In the genomic region with DNA sequence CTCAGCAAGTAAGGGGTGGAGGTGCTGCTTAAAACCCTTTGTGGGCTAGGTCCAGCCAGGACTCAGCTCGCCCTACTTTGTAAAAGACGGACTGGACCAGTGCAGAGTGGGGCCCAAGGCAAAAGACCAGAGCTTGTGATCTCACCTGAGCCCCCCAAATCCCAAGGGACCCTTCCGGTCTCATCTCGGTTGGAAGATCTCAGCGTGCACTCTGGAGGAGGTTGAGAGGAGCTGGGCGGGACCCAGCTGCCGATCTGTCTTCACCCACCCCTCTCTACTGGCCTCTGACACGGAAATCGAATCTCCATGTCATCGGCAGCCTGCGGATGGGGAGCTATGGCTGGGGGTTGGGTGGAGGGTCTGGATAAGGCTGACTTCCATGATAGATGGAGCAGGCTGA, we compare ENCODE assay signal across 7 mouse cellular contexts. TPM values are rescaled to one million over a fixed set of nuclear protein-coding genes. Genes with fewer than 3 reads are reported as not detected.
DNase-seq lines count a peak whose midpoint lies in the region; ATAC-seq and TF ChIP-seq lines count a peak whose summit lies in the region.

No protein-coding gene starts in this region.

- no peak for TF ChIP-seq CTCF in liver, adult 2 months (IDR thresholded peaks at IDR 0.05; ENCODE audit: low read depth, low read length)

- no peaks in the 10 kb centered on the region for H3K36me3 ChIP-seq in liver, adult 2 months (ENCODE audit: control insufficient read depth, insufficient read depth, low read length)
- no peaks in the 10 kb centered on the region for H3K36me3 ChIP-seq in forebrain, embryonic 10.5 days (replicated peaks)
- H3K36me3 ChIP-seq in liver, embryonic 11.5 days (ENCODE audit: control insufficient read depth, insufficient read depth, low read length), result no peaks in the 10 kb centered on the region
- no peaks in the 10 kb centered on the region for H3K36me3 ChIP-seq in stomach, embryonic 15.5 days

- H3K4me1 ChIP-seq in liver, adult 2 months (ENCODE audit: control insufficient read depth, insufficient read depth, low read length), result no peaks in the 10 kb centered on the region
- H3K4me1 ChIP-seq in forebrain, embryonic 10.5 days, result peaks cover 42% of the 10 kb centered on the region
- H3K4me1 ChIP-seq in liver, embryonic 11.5 days (replicated peaks; ENCODE audit: control insufficient read depth, insufficient read depth, low read length), result peaks cover 7% of the 10 kb centered on the region; the same call in 1 of the 2 replicates
- peaks cover 19% of the 10 kb centered on the region for H3K4me1 ChIP-seq in stomach, embryonic 15.5 days

- H3K27ac ChIP-seq in liver, adult 2 months (replicated peaks; ENCODE audit: insufficient read depth, low read depth, low read length), result no peak overlapping the region
- peak overlapping the region; percentile 59; the same call in 1 of the 2 replicates for H3K27ac ChIP-seq in forebrain, embryonic 10.5 days
- no peak overlapping the region for H3K27ac ChIP-seq in liver, embryonic 11.5 days (ENCODE audit: low read depth, low read length)
- H3K27ac ChIP-seq in stomach, embryonic 15.5 days, result no peak overlapping the region

- peak overlapping the region; percentile 90 for H3K4me2 ChIP-seq in liver, embryonic 11.5 days
- H3K4me2 ChIP-seq in stomach, embryonic 15.5 days, result peak overlapping the region; percentile 99

- H3K9ac ChIP-seq in liver, adult 2 months (ENCODE audit: low read depth, low read length), result peak overlapping the region; percentile 8; the same call in 1 of the 2 replicates
- H3K9ac ChIP-seq in liver, embryonic 11.5 days (ENCODE audit: low read depth, low read length), result no peak overlapping the region
- no peak overlapping the region for H3K9ac ChIP-seq in stomach, embryonic 15.5 days

- H3K79me2 ChIP-seq in liver, adult 2 months (ENCODE audit: control insufficient read depth, insufficient read depth, low read length), result no peaks in the 10 kb centered on the region

- 30% methylated on average over 11 of the region's 11 CpGs for WGBS in liver, adult 2 months
- 20% methylated on average over 11 of the region's 11 CpGs for WGBS in forebrain, embryonic 10.5 days
- 8% methylated on average over 11 of the region's 11 CpGs for WGBS in liver, embryonic 11.5 days
- 16% methylated on average over 11 of the region's 11 CpGs for WGBS in stomach, embryonic 15.5 days

- TF ChIP-seq POLR2A in liver, adult 2 months (IDR thresholded peaks at IDR 0.05; ENCODE audit: extremely low read depth, insufficient read depth, low read length), result no peak

- intact Hi-C loops in left cerebral cortex, postnatal 14 days (cut with DNase I), result loop anchor here (10.0 kb wide), 1 partner anchor 432 kb away; no protein-coding TSS in a partner anchor

- H3K9me3 ChIP-seq in forebrain, embryonic 10.5 days, result no peaks in the 10 kb centered on the region
- H3K9me3 ChIP-seq in liver, embryonic 11.5 days (ENCODE audit: control insufficient read depth, low read length), result no peaks in the 10 kb centered on the region
- H3K9me3 ChIP-seq in stomach, embryonic 15.5 days, result no peaks in the 10 kb centered on the region

- ATAC-seq in liver, embryonic 11.5 days (replicated peaks; ENCODE audit: low FRiP score), result no peak
- ATAC-seq in stomach, embryonic 15.5 days (ENCODE audit: insufficient read depth, low FRiP score, low read depth), result no peak

- DNase-seq in liver, adult 2 months (ENCODE audit: extremely low read depth, low read depth, low spot score), result no peak
- no peak for DNase-seq in liver
- peak; percentile 19 for DNase-seq in forebrain, embryonic 10.5 days (ENCODE audit: extremely low spot score, low spot score)
- DNase-seq in liver, embryonic 11.5 days (ENCODE audit: low spot score), result no peak
- no peak for DNase-seq in left cerebral cortex, postnatal 14 days (ENCODE audit: low spot score in 2 of 2)
- DNase-seq in left cerebral cortex, adult 11 months (ENCODE audit: low spot score), result no peak

- H3K27me3 ChIP-seq in liver, adult 2 months (ENCODE audit: control insufficient read depth, insufficient read depth, low read length), result peaks cover 14% of the 10 kb centered on the region
- H3K27me3 ChIP-seq in forebrain, embryonic 10.5 days (ENCODE audit: poor library complexity, severe bottlenecking), result peaks cover 61% of the 10 kb centered on the region
- H3K27me3 ChIP-seq in liver, embryonic 11.5 days (replicated peaks; ENCODE audit: control insufficient read depth, insufficient read depth, low read length), result peaks cover 42% of the 10 kb centered on the region
- H3K27me3 ChIP-seq in stomach, embryonic 15.5 days (replicated peaks), result peaks cover 11% of the 10 kb centered on the region; the same call in 1 of the 2 replicates

- peak overlapping the region; percentile 16; the same call in 1 of the 2 replicates for H3K4me3 ChIP-seq in liver, adult 2 months (ENCODE audit: insufficient read depth, low read depth, low read length)
- H3K4me3 ChIP-seq in forebrain, embryonic 10.5 days, result peak overlapping the region; percentile 58
- peak overlapping the region; percentile 63 for H3K4me3 ChIP-seq in liver, embryonic 11.5 days (ENCODE audit: low read depth, low read length)
- peak overlapping the region; percentile 55 for H3K4me3 ChIP-seq in stomach, embryonic 15.5 days (replicated peaks)

RNA-seq across cellular contexts. Expression of gene Olfm1, which starts 13.7 kb away (rescaled TPM):
- total RNA-seq in liver, adult 2 months (2014; rRNA removed), result 1.5 and 1.7 TPM in 2 replicates
- polyA plus RNA-seq in liver, adult 2 months (2012; rRNA removed), result 2.6 and 3.4 TPM in 2 replicates
- 12.1 and 15.5 TPM in 2 replicates for polyA plus RNA-seq in forebrain, embryonic 10.5 days (2016; fragmentation: Nextera tagmentation; extraction: Ambion mirVana)
- polyA plus RNA-seq in liver, embryonic 11.5 days (2014; fragmentation: Nextera tagmentation; extraction: Ambion mirVana), result 8.8 and 9.4 TPM in 2 replicates
- 21.6 and 22.2 TPM in 2 replicates for polyA plus RNA-seq in stomach, embryonic 15.5 days (2015; fragmentation: Nextera tagmentation; extraction: Ambion mirVana)
- total RNA-seq in left cerebral cortex, postnatal 14 days (2021), result 1,000 to 10,000 TPM; 1,332 to 1,338 TPM
